In the genomic region with DNA sequence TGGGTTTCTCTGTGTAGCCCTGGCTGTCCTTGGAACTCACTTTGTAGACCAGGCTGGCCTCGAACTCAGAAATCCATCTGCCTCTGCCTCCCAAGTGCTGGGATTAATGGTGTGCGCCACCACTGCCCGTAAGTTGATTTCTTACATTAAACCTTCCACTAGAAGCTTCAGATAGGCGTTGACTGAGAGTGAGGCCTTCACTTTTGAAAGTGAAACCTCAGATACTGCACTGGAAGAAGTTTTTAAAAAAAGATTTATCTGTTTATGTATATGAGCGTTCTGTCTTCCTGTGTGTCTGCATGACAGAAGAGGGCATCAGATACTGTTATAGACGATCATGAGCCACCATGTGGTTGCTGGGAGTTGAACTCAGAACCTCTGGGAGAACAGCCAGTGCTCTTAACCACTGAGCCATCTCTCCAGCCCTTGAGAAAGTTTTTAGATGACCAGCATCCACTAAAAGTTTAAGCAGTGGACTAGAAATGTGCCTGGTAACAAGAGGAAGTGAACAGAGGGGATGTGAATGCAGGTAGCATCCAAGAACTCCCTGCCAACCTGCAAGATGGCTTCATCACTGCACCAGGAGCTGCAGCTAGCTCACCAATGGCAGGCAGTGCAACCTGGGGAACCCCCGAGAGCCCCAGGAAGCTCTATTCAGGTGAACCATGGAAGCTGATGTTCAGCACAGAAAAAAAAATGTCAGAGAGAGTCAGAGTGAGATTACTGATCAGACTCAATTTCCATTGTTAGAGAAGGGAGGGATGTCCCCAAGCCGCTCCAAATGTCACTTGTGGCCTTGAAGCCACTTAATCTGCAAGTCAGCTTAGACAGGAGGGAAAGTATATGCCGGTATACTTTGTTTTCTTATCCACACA, we compare ENCODE assay signal across 18 mouse cellular contexts. TPM values are rescaled to one million over a fixed set of nuclear protein-coding genes. Genes with fewer than 3 reads are reported as not detected.
"Had no signal": no experiment of that assay in that cellular context is flagged by ENCODE, and none has a peak within 500 bp of the region (broad histone marks: within the 10 kb centered on the region; RNA-seq: fewer than 3 reads in every experiment).

No protein-coding gene starts in this region.

- DNase-seq: kidney, postnatal 10 days; kidney, postnatal 36 days; layer of hippocampus, postnatal 36 days; liver, embryonic 13.5 days; lung, embryonic 14.5 days; right cerebral cortex, postnatal 4 days; thymus, adult 2 months; thymus, postnatal 14 days; thymus, postnatal 4 days had no signal

- ATAC-seq: lung, postnatal 0 days; midbrain, embryonic 15.5 days had no signal

- H3K9ac ChIP-seq: kidney, embryonic 15.5 days; liver, embryonic 13.5 days; lung, embryonic 14.5 days; midbrain, embryonic 12.5 days; midbrain, embryonic 15.5 days; neural tube, embryonic 13.5 days had no signal

- H3K4me1 ChIP-seq: kidney, embryonic 15.5 days; midbrain, embryonic 12.5 days; midbrain, embryonic 15.5 days; neural tube, embryonic 13.5 days had no signal

- H3K4me2 ChIP-seq: kidney, embryonic 15.5 days; liver, embryonic 13.5 days; lung, embryonic 14.5 days; midbrain, embryonic 12.5 days; midbrain, embryonic 15.5 days; neural tube, embryonic 13.5 days had no signal

- H3K4me3 ChIP-seq: kidney, embryonic 15.5 days; left cerebral cortex, adult 2 months; liver, embryonic 13.5 days; midbrain, embryonic 12.5 days; midbrain, embryonic 15.5 days; neural tube, embryonic 13.5 days had no signal

- H3K36me3 ChIP-seq: kidney, embryonic 15.5 days; liver, embryonic 13.5 days; midbrain, embryonic 12.5 days; midbrain, embryonic 15.5 days; neural tube, embryonic 13.5 days had no signal

- H3K27me3 ChIP-seq: kidney, embryonic 15.5 days; liver, embryonic 13.5 days; midbrain, embryonic 12.5 days; midbrain, embryonic 15.5 days; neural tube, embryonic 13.5 days had no signal

- H3K27ac ChIP-seq: kidney, embryonic 15.5 days; left cerebral cortex, adult 2 months; liver, embryonic 13.5 days; macrophage; midbrain, embryonic 12.5 days; midbrain, embryonic 15.5 days; neural tube, embryonic 13.5 days; stomach, postnatal 0 days had no signal

- H3K9me3 ChIP-seq: kidney, embryonic 15.5 days; liver, embryonic 13.5 days; midbrain, embryonic 12.5 days; midbrain, embryonic 15.5 days; neural tube, embryonic 13.5 days had no signal

RNA-seq across cellular contexts. Expression of a gene that starts 23.1 kb away (rescaled TPM):
- total RNA-seq: neutrophil, adult 5-6 weeks had no signal
- polyA plus RNA-seq: macrophage had no signal
